Mouse (Mus musculus) mouse trophoblast stem cell (cell line): ENCODE measurements around the gene C1ql1.

Experiments
- in situ Hi-C, 2 experiments: fragments of 300-500 bp; cut with MseI, MboI; formaldehyde crosslinking; loops; 2 replicates in 1 of 2; 3 replicates in 1 of 2; pipeline ENCODE4 v1.15.1; 2025

Gene C1ql1

DNA sequence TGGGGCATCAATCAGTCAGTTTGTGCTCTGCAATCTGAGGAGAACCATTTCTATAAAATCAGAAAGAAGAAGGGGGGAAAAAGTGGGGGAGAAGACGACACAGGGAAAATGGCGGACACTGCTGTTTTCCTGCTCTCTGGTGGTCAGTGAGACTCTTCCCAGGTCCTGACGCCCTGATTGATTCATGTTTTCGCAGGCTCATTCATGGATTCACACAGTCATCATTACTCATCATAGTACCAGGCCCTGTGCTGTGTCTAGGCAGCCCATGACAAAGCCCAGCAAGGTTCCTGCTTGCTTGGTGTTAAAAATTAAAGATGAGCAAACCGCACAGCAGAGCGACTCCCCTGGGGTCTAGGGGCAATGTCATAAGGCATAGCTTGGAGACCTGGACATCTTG lies 11.9 kb upstream of the C1ql1 start:
- in situ Hi-C loops = no loop called here

DNA sequence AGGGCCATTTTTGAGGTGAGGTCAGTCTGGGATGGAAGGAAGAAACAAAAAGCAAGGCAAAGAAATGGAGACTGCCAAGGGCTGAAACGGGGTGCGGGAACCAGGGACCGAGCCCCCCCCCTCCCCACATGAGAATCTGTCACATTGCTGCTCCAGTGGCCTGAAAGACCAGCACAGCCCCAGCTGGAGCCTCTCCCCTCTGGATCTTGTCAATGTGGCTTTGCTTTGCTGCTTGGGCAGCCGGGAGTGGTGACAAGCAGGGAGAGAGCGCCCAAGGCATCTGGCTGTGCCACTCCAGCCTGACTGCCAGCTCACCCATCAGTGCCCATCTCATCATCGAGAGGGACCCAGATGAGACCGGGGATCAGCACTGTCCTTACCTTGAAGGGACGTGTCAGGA lies 11.2 kb upstream of the C1ql1 start:
- in situ Hi-C loops = no loop called here

DNA sequence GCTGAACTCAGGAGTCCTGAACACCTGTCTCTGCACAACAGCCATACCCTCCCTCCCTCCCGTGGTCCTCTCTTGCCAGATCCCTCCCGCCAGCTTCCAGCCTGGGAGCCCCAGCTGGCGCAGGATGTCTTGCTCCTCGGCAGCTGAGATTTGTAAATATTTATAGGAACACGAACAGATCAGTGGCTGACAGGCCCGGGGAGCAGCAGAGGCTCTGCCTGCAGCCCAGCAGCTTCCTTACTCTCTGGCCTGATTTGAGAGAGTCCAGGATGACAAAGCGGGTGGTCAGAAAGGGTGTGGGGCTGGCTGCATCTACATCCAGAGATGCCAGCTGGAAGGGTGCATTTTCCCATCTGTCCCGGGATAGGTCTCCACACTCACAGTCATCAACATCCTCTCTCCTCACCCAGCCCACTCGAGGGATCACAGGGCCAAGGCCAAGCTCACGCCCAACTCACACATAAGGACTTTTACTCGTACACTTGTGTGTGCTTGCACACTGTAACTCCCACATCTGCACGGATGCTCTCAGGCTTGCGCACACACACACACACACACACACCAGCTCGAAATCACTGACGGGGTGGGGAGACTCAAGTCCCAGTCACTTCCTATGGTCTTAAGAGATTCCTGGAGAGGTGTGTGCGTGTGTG lies 10.6 kb upstream of the C1ql1 start:
- in situ Hi-C loops = no loop called here

GRCm38 (mm10) chr11:102952922-102953321 lies 6.4 kb upstream of the C1ql1 start:
- in situ Hi-C loops = no loop called here

DNA sequence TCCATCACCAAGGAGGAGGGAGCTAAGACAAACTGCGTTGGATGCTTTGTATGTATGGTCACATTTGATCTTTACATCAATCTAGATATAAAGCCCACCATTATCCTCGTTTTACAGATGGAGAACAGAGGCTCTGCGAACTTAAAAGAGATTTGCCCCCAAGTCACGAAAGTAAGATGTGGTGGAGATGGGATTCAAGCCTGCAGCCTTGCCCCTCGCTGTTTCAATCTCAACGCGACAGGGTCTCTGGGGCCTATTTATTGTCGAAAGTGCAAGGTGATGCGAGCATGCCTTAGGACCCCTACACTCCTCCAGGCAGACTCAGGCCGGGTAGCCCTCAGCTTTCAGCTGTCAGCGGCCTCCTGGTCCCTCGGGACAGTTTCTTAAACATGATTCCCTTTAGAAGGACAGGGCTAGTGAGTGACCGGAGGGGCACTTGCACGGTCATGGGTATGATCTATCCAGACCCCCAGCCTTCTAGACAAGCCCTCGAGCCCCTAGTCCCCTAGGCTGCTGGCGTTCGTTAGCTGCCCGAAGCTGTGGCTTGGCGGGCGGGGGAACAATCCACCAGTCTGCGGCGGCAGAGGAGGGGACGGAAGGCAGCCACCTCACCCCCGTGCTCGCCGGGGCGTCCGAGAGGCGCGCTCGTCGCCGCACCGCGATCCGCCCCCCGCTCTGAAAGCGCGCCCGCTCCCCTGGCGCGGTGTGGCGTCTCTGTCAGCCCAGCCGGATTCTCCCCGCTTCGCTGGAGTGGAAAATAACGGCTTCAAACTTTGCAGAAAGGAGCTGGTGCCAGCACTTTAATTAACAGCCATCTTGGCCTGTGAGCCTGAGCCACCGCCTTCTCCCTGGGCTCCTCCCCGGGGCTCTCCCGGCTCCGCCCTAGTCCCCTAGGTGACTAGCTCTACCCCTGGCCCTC lies 1.8 kb upstream of the C1ql1 start:
- in situ Hi-C loops = no loop called here

- in situ Hi-C loops = no loop called here
Observed at GRCm38 (mm10) chr11:102946992-102947343, 480 bp upstream of the C1ql1 start.

- in situ Hi-C loops = no loop called here
Observed at GRCm38 (mm10) chr11:102945306-102946264, 903 bp downstream of the C1ql1 start.

DNA sequence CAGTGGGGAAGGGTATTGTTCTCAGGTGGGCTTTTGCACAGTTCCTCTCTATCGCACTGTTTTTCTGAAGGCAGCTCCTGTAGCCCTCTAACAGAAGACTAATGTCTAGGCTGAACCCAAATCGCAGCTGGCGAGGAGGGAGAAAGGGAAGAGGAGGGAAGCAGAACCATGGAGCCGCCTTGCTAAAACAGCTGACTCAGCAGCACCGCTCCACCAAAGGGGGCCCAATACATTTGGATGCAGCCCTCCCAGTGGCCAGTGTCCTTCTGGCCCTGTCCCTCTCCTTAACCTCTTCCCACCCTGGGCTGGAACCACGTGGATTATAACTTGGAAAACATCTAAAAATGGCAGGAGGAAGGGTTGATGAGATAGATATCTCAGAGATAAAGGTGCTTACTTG lies 5.3 kb downstream of the C1ql1 start:
- in situ Hi-C loops = no loop called here

GRCm38 (mm10) chr11:102939024-102939675 lies 7.3 kb downstream of the C1ql1 start:
- in situ Hi-C loops = no loop called here

DNA sequence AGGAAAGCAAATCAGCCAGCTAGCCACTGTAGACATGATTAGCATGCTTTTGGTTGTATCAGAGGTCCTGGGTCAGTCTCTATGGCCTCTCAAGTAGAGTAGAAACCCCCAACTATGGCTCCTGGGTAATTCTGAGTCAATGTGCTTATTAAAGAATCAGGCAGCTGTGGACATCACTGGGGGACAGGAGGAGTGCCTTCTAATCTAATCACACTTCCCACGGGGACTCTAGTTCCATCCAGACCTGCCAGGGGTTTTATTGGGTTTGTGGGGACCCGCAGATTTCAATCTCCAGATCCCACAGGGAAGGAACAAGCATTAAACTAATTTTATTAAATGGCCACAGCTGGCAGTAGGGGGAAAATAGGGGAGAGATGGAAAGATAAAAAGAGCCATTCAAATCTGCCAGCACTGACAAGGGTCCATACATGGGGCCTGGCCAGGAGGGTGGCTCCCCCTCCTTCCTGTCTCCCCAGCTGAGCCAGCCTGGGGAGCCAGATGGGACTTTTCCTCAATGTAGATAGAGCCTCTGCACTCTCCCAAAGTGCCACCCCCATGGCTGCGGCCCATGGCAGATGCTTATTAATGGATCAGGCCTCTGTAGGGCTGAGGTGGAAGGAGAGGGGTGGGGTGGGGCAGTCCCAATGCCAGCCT lies 8.8 kb downstream of the C1ql1 start:
- in situ Hi-C loops = no loop called here

GRCm38 (mm10) chr11:102936272-102936671 lies 10.2 kb downstream of the C1ql1 start:
- in situ Hi-C loops = no loop called here

DNA sequence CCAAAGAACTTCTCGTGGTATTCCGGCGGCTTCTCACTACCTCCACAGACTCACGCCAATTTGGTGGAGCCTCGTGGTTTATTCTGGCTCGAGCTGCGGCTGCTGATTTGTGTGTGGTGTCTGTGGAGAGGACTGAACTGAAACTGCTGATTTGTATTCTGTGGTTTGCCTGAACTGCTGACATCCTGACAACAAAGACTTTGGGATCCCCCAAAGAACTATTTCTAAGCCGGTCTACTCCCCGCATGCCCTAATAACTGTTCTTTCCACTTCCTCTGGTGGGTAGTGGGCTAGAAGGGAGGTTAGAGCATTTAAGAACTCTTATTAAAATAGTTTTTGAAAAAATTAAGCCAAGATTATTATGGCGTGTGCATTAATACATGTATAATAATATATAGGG lies 15.8 kb downstream of the C1ql1 start:
- in situ Hi-C loops = no loop called here

GRCm38 (mm10) chr11:102925351-102925717 lies 21.2 kb downstream of the C1ql1 start:
- in situ Hi-C loops = no loop called here

- in situ Hi-C loops = no loop called here
Observed at GRCm38 (mm10) chr11:102924557-102925350, 21.7 kb downstream of the C1ql1 start, which contains the start of gene Kif18b. Gene Kif18b (minus strand): TSS chr11:102925124.

DNA sequence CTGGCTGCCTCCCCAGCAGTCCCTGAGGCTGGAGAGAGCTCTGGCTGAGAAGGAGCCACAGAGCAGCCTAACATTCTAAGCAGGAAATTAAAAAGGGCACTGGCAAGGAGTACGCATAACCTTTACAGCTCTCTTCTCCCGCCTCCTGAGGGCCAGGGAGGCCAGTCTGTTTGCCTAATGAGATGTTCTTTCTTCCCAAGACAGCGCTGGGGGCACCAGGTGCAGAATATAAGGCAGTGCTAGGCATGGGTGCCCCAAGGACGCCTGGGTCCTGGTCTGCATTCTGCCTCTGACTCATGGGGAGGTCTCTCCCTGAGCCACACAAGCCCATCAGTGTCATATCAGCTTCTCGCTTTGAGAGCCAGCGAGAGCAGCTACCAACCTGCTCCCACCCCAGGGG lies 25.0 kb downstream of the C1ql1 start:
- in situ Hi-C loops = no loop called here

DNA sequence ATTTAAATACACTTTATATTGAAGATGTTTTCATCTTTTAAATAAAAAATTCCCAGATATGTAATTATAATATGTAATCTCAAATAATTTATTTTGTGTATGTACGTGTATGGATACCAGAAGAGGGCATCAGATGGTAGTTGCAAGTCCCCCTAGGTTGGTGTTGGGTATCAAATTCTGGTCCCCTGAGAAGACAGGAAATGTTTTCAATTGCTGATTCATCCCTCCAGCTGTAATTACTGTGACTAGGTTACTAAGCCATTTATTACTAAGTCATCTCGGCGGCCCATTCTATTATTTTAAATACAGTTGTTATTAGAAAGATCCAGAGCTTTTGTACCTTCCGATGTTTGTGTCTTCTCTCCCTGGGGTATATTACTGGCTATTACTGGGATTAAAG lies 28.4 kb downstream of the C1ql1 start:
- in situ Hi-C loops = no loop called here

- in situ Hi-C loops = no loop called here
Observed at GRCm38 (mm10) chr11:102915380-102915779, 31.1 kb downstream of the C1ql1 start.

DNA sequence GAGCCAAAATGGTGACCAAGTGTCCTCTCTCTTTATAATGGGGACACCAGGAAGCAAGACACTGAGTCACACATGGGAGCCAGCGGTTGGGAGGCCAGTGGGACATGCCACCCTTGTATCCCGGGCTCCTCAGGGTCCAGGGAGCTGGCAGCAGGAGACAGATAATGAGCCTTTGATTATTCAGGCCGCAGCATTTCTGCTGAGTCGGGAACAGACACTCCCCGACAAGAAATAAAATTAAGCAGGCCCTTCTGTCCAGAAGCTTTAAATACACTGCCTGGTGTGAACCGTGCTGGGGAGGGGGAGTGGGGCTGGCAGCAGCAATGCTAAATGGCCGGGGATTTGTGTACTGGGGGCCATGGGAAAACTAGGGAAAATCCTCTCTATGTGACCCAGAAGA lies 35.1 kb downstream of the C1ql1 start:
- in situ Hi-C loops = no loop called here

- in situ Hi-C loops = no loop called here
Observed at GRCm38 (mm10) chr11:102903654-102904053, 42.8 kb downstream of the C1ql1 start.

- in situ Hi-C loops = no loop called here
Observed at GRCm38 (mm10) chr11:102902107-102902506, 44.4 kb downstream of the C1ql1 start.
